Mouse (Mus musculus): ENCODE measurements at regions not wholly inside any gene's neighbourhood (a gene's known extent, or its start where the extent isn't known, plus 50 kb on each side); places are given as distances from the start of the nearest gene placed in this dataset.

- no peak for TF ChIP-seq CTCF (IDR thresholded peaks at IDR 0.05)
- intact Hi-C loops (cut with DNase I) = no loop called here
Measured at GRCm38 (mm10) chr5:133145996-133146395, 602.9 kb upstream of the Auts2 start.

DNA sequence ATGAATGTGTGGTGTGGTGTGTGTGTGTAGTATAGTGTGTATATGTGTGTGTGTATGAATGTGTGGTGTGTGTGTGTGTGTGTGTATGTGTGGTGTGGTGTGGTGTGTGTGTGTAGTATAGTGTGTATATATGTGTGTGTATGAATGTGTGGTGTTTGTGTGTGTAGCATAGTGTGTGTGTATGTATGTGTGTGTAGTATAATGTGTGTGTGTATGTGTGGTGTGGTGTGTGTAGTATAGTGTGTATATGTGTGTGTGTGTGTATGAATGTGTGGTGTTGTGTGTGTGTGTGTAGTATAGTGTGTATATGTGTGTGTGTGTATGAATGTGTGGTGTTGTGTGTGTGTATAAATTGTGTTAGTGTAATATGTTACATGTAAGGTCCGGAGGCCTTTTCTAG is 600.5 kb upstream of the Auts2 start:
- intact Hi-C loops (cut with DNase I) = no loop called here
- no peak overlapping the region for H3K4me3 ChIP-seq
- DNase-seq (ENCODE audit: extremely low spot score in 1 of 2, low spot score in 2 of 2) = no peak
- H3K27ac ChIP-seq = no peak overlapping the region
- no peak for TF ChIP-seq CTCF (IDR thresholded peaks at IDR 0.05)

More at GRCm38 (mm10) chr5:133145996-133146395, 602.9 kb upstream of the Auts2 start:
- no peak for DNase-seq (ENCODE audit: extremely low spot score in 1 of 2, low spot score in 2 of 2)
- Histone ChIP-seq H3K4me3 (no peak overlapping the region), H3K27ac (no peak overlapping the region)

- intact Hi-C loops (cut with DNase I) = no loop called here
- DNase-seq (ENCODE audit: extremely low spot score in 1 of 2, low spot score in 2 of 2) = no peak
- Histone ChIP-seq H3K27ac (no peak overlapping the region), H3K4me3 (no peak overlapping the region)
- no peak for TF ChIP-seq CTCF (IDR thresholded peaks at IDR 0.05)
Measured at GRCm38 (mm10) chr5:133142401-133143115, 599.4 kb upstream of the Auts2 start.

DNA sequence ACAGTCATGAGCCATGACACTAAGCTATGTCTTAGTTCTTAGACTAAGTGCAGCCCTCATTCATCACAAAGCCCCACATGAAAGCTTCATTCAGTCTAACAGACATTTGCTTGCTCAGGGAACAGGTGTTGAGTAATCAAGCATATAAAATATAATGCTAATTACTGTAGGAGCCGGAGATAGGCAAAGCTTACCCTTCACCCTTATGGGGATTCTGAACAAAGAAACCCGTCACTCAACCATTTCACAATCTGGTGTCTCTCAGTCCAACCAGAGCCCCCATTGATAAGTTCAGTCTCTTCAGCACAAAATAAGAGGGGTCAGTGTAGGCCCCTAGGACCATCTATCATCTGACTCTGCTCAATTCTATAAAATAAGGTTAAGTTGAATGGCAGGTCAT is 587.9 kb upstream of the Auts2 start:
- no peak for TF ChIP-seq CTCF (IDR thresholded peaks at IDR 0.05)
- DNase-seq (ENCODE audit: extremely low spot score in 1 of 2, low spot score in 2 of 2) = no peak
- Histone ChIP-seq H3K27ac (no peak overlapping the region), H3K4me3 (no peak overlapping the region)
- intact Hi-C loops (cut with DNase I) = no loop called here

DNA sequence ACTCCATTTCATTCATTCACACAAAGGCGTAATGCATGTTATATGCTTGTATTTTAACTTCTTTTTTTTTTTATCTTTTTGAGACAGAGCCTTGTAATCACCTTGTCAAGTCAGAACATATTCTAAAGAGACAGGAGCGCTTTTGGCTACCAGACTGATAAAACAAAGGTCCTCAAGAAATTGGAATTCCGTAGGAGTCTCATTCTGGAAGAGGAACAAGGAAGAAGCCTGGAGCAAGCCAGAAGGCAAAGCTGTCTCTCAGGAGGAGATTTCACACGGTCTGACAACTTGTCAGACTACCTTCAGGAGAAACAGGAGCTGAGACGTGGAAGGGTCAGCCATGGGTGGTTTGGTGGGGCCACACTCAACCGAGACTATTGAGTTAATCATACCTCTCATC is 587.2 kb upstream of the Auts2 start:
- intact Hi-C loops (cut with DNase I) = no loop called here
- no peak for DNase-seq (ENCODE audit: extremely low spot score in 1 of 2, low spot score in 2 of 2)
- Histone ChIP-seq H3K4me3 (no peak overlapping the region), H3K27ac (no peak overlapping the region)
- TF ChIP-seq CTCF (IDR thresholded peaks at IDR 0.05) = no peak

DNA sequence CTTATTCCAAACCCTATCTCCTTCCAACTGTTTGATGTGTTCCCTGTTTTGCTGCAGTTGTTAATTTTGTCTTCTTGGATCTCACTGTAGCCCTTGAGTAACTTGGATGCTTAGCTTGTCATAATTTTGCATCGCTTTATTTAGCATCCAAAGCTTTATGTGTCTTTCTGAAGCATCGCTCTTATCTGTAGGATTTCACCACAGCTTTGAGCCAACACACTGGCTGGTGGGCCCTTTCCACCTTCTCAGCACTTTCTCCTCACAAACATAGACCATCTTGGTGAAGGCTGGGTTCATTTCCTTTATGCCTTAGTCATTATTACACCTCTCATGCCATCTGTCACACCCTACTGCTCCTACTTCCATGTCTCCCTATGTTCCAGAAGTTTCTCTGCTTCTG is 581.1 kb upstream of the Auts2 start:
- TF ChIP-seq CTCF (IDR thresholded peaks at IDR 0.05) = no peak
- Histone ChIP-seq H3K4me3 (no peak overlapping the region), H3K27ac (no peak overlapping the region)
- intact Hi-C loops (cut with DNase I) = loop anchor here (5.0 kb wide), 1 partner anchor 77 kb away; no protein-coding TSS in a partner anchor
- peak in 1 of 2 experiments; percentile 16 for DNase-seq (ENCODE audit: extremely low spot score in 1 of 2, low spot score in 2 of 2)

GRCm38 (mm10) chr5:133113946-133114345 is 570.8 kb upstream of the Auts2 start:
- TF ChIP-seq CTCF (IDR thresholded peaks at IDR 0.05) = no peak
- H3K27ac ChIP-seq = no peak overlapping the region
- no peak overlapping the region for H3K4me3 ChIP-seq
- DNase-seq (ENCODE audit: extremely low spot score in 1 of 2, low spot score in 2 of 2) = no peak
- intact Hi-C loops (cut with DNase I) = no loop called here

- intact Hi-C loops (cut with DNase I) = no loop called here
- no peak for DNase-seq (ENCODE audit: extremely low spot score in 1 of 2, low spot score in 2 of 2)
- Histone ChIP-seq H3K27ac (no peak overlapping the region), H3K4me3 (no peak overlapping the region)
- TF ChIP-seq CTCF (IDR thresholded peaks at IDR 0.05) = no peak
Measured at GRCm38 (mm10) chr5:133113183-133113582, 570.0 kb upstream of the Auts2 start.

DNA sequence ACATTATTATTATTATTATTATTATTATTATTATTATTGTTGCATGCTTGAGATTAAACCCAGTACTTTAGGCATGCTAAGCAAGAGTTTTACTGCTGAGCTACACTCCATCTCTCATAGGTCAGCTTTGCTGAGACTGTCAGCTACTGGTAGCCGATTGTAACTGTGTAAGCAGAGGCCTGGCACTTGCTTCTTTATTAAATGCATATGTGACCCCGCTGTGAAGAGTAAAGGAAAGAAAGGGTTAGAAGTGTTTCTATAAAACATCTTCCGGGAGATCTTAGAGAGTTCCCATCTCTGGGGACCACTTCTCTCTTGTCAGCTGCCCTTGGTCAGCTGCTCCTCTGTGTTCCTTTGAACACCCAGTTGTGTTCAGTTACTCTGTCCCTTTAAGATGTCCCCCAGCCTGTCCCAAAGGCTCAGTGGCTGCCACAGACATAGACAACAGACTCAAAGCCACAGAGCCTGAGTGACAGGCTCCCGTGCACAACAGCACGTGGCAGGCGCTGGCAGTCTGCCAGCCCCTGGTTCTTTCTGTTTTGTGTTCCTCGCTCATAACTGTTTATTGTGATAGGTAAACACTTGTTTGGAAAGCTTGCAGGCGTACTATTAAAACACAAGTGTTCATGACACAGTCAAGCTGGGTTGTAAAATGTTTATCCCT is 563.7 kb upstream of the Auts2 start:
- intact Hi-C loops (cut with DNase I) = no loop called here

GRCm38 (mm10) chr5:133096340-133096739 is 553.2 kb upstream of the Auts2 start:
- no peak for TF ChIP-seq CTCF (IDR thresholded peaks at IDR 0.05)
- intact Hi-C loops (cut with DNase I) = no loop called here
- no peak overlapping the region for H3K27ac ChIP-seq
- DNase-seq (ENCODE audit: extremely low spot score in 1 of 2, low spot score in 2 of 2) = no peak
- no peak overlapping the region for H3K4me3 ChIP-seq

More for the DNA sequence above, 563.7 kb upstream of the Auts2 start:
- Histone ChIP-seq H3K27ac (no peak overlapping the region), H3K4me3 (no peak overlapping the region)
- no peak for TF ChIP-seq CTCF (IDR thresholded peaks at IDR 0.05)
- no peak for DNase-seq (ENCODE audit: extremely low spot score in 1 of 2, low spot score in 2 of 2)

- DNase-seq (ENCODE audit: extremely low spot score in 1 of 2, low spot score in 2 of 2) = no peak
- no peak overlapping the region for H3K27ac ChIP-seq
- intact Hi-C loops (cut with DNase I) = no loop called here
- H3K4me3 ChIP-seq = no peak overlapping the region
- TF ChIP-seq CTCF (IDR thresholded peaks at IDR 0.05) = no peak
Measured at GRCm38 (mm10) chr5:133084859-133085258, 541.7 kb upstream of the Auts2 start.

- intact Hi-C loops (cut with DNase I) = no loop called here
- TF ChIP-seq CTCF (IDR thresholded peaks at IDR 0.05) = no peak
- Histone ChIP-seq H3K27ac (no peak overlapping the region), H3K4me3 (no peak overlapping the region)
- no peak for DNase-seq (ENCODE audit: extremely low spot score in 1 of 2, low spot score in 2 of 2)
Measured at GRCm38 (mm10) chr5:133080751-133081150, 537.6 kb upstream of the Auts2 start.

GRCm38 (mm10) chr5:133078916-133079315 is 535.8 kb upstream of the Auts2 start:
- intact Hi-C loops (cut with DNase I) = no loop called here
- no peak for DNase-seq (ENCODE audit: extremely low spot score in 1 of 2, low spot score in 2 of 2)
- no peak for TF ChIP-seq CTCF (IDR thresholded peaks at IDR 0.05)
- Histone ChIP-seq H3K27ac (no peak overlapping the region), H3K4me3 (no peak overlapping the region)

Data from left cerebral cortex, adult 2 months (tissue).